Mouse (Mus musculus): Measurements from ENCODE around the gene Vmn1r34.
"Not testable (repeated sequence)": the region's sequence is repeated elsewhere in the genome, so short reads cannot be mapped to it uniquely, and the experiment has no call there.

The Vmn1r34 gene

GRCm38 (mm10) chr6:66643779-66644178 is at the start of gene Vmn1r34:
Vmn1r34 (minus strand) TSS chr6:66643879.
- no peak for DNase-seq (ENCODE audit: low spot score)

DNA sequence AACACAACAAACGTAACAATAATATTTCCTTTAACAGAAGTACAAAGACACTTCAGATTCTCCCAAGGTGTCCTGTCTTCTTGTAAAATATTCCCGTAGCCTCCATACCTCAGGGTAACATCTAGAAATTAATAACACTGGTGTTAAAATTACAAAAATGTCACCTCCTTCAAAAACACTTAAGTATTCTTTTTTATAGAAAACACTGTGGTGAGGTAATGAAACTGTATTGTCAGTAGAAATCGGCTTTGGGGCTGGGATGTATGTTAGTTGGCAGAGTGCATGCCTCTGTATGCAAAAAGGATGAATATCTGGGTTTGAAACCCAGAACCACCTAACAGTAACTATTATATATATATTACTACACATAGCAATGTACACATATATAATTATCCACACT is 42.1 kb upstream of the Vmn1r34 start, which contains the start of gene Vmn1r35:
Gene Vmn1r35, minus strand, starts transcription at position 101 of the 400 bp plus-strand sequence.
- DNase-seq (ENCODE audit: low spot score): no peak

DNA sequence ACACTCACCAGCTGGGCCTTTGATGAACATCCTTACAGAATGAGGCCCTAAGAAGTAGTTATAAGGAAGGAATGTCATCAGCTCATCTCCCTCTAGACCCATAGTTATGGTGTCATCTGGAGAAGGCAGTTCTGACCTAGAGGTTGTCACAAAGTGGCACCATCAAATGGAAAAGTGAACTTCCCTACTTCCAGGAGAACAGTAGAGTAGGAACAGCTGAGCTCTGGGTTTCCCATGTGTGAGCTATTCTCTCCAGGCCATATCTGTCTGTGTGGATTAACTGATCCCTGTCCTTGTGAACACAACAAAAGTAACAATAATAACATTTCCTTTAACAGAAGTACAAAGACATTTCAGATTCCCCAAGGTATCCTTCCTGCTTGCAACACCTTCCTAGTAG is 25.5 kb downstream of the Vmn1r34 start, which contains the start of gene Vmn1r33:
Gene Vmn1r33, minus strand, starts transcription at position 101 of the 400 bp plus-strand sequence.
- DNase-seq (ENCODE audit: low spot score): not testable (repeated sequence)

DNA sequence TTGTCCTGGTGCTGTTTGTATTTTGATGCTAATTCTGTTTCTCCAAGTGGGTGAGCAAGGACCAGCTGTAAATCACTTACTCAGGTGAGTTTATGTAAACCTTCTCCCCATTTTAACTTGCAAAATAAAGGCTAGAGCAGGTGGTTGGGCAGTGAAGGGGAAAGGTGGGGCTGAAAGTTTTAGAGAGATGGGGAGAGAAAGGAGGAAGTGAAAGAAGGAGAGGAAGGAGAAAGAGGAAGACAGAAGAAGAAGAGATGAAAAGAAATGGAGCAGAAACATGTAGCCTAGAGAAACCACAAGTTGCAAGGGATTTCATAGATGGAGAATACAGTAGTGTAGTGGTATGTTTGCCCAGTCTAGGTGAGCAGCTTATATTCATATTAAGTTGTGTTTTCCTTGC is 47.9 kb downstream of the Vmn1r34 start:
- DNase-seq (ENCODE audit: low spot score): no peak

All from ovary, adult 18-20 months (tissue).